Mouse (Mus musculus) adipocyte (in vitro differentiated cells): ENCODE measurements at regions not wholly inside any gene's neighbourhood (a gene's known extent, or its start where the extent isn't known, plus 50 kb on each side); places are given as distances from the start of the nearest gene placed in this dataset.

Experiments
- DNase-seq: peaks from one replicate; pipeline ENCODE4 v3.0.0-alpha.2; 2016; ENCODE audit warnings: low spot score

GRCm38 (mm10) chr10:24493936-24494335, 101.3 kb upstream of the Ccn2 start:
- peak; percentile 22 for DNase-seq

GRCm38 (mm10) chr10:24519795-24520512, 75.3 kb upstream of the Ccn2 start:
- DNase-seq = no peak

GRCm38 (mm10) chr10:24520515-24520914, 74.7 kb upstream of the Ccn2 start:
- no peak for DNase-seq

GRCm38 (mm10) chr10:24532776-24533175, 62.5 kb upstream of the Ccn2 start:
- DNase-seq = no peak

GRCm38 (mm10) chr10:24534901-24535300, 60.3 kb upstream of the Ccn2 start:
- DNase-seq = no peak

GRCm38 (mm10) chr10:24535461-24535860, 59.8 kb upstream of the Ccn2 start:
- DNase-seq = no peak

- no peak for DNase-seq
Measured at GRCm38 (mm10) chr10:24541990-24542389, 53.3 kb upstream of the Ccn2 start.
